Mouse (Mus musculus): ENCODE results near the gene Rpl37. TPM values are rescaled to one million over a fixed set of nuclear protein-coding genes. Genes with fewer than 3 reads are reported as not detected.
A peak's percentile ranks its signal among the peaks of the same experiment; 100 is the strongest.

The Rpl37 gene
- polyA plus RNA-seq, 1 experiment from 2014 or later = 463 TPM

- H3K27ac ChIP-seq = no peak overlapping the region
- DNase-seq (ENCODE audit: low spot score) (no peak), ATAC-seq (ENCODE audit: low FRiP score) (no peak)
- no peak overlapping the region for H3K9ac ChIP-seq
- no peaks in the 10 kb centered on the region for H3K9me3 ChIP-seq (ENCODE audit: control insufficient read depth, low read length)
- H3K4me2 ChIP-seq (replicated peaks) = no peak overlapping the region
- no peak overlapping the region for H3K4me3 ChIP-seq (replicated peaks; ENCODE audit: low read length)
- H3K36me3 ChIP-seq (replicated peaks; ENCODE audit: control insufficient read depth, insufficient read depth) = no peaks in the 10 kb centered on the region
- 92% methylated on average over 4 of the region's 4 CpGs for WGBS
- no peaks in the 10 kb centered on the region for H3K27me3 ChIP-seq (ENCODE audit: control insufficient read depth, insufficient read depth, low read length)
- H3K4me1 ChIP-seq (replicated peaks; ENCODE audit: control insufficient read depth, insufficient read depth, low read length) = no peaks in the 10 kb centered on the region
These were observed 14.1 kb upstream of the Rpl37 start for GRCm38 (mm10) chr15:5102312-5102711.

GRCm38 (mm10) chr15:5105891-5106290 lies 10.6 kb upstream of the Rpl37 start:
- no peaks in the 10 kb centered on the region for H3K9me3 ChIP-seq (ENCODE audit: control insufficient read depth, low read length)
- H3K36me3 ChIP-seq (replicated peaks; ENCODE audit: control insufficient read depth, insufficient read depth) = no peaks in the 10 kb centered on the region
- H3K9ac ChIP-seq = no peak overlapping the region
- no peak overlapping the region for H3K27ac ChIP-seq
- 0 out of 2 replicates have a peak, but pooled peaks have one; percentile 11 for ATAC-seq (ENCODE audit: low FRiP score)
- no peak overlapping the region for H3K4me3 ChIP-seq (replicated peaks; ENCODE audit: low read length)
- no peaks in the 10 kb centered on the region for H3K4me1 ChIP-seq (replicated peaks; ENCODE audit: control insufficient read depth, insufficient read depth, low read length)
- H3K4me2 ChIP-seq (replicated peaks) = no peak overlapping the region
- no peak for DNase-seq (ENCODE audit: low spot score)
- WGBS = 87% methylated on average over 6 of the region's 6 CpGs
- H3K27me3 ChIP-seq (ENCODE audit: control insufficient read depth, insufficient read depth, low read length) = no peaks in the 10 kb centered on the region

- Histone ChIP-seq H3K9ac (no peak overlapping the region), H3K36me3 (replicated peaks; ENCODE audit: control insufficient read depth, insufficient read depth) (no peaks in the 10 kb centered on the region), H3K4me1 (replicated peaks; ENCODE audit: control insufficient read depth, insufficient read depth, low read length) (no peaks in the 10 kb centered on the region), H3K27ac (no peak overlapping the region), H3K9me3 (ENCODE audit: control insufficient read depth, low read length) (no peaks in the 10 kb centered on the region), H3K27me3 (ENCODE audit: control insufficient read depth, insufficient read depth, low read length) (no peaks in the 10 kb centered on the region), H3K4me2 (replicated peaks) (no peak overlapping the region), H3K4me3 (replicated peaks; ENCODE audit: low read length) (no peak overlapping the region)
- WGBS = 60% methylated on average over 2 of the region's 2 CpGs
- DNase-seq (ENCODE audit: low spot score) (peak; percentile 72), ATAC-seq (ENCODE audit: low FRiP score) (peak; percentile 40; the same call in 1 of the 2 replicates)
These were observed 10.2 kb upstream of the Rpl37 start for GRCm38 (mm10) chr15:5106293-5106692.

- Histone ChIP-seq H3K4me2 (replicated peaks) (peak within 1 kb of the TSS; percentile 17; the same call in 1 of the 2 replicates), H3K4me1 (replicated peaks; ENCODE audit: control insufficient read depth, insufficient read depth, low read length) (no peaks in the 10 kb centered on the region), H3K9ac (no peak within 1 kb of the TSS), H3K9me3 (ENCODE audit: control insufficient read depth, low read length) (no peaks in the 10 kb centered on the region), H3K27me3 (ENCODE audit: control insufficient read depth, insufficient read depth, low read length) (no peaks in the 10 kb centered on the region), H3K27ac (no peak within 1 kb of the TSS), H3K4me3 (replicated peaks; ENCODE audit: low read length) (no peak within 1 kb of the TSS; the same call in 1 of the 2 replicates), H3K36me3 (replicated peaks; ENCODE audit: control insufficient read depth, insufficient read depth) (no peaks in the 10 kb centered on the region)
- no peak for ATAC-seq (ENCODE audit: low FRiP score)
- no peak for DNase-seq (ENCODE audit: low spot score)
- WGBS = 71% methylated on average over 21 of the region's 21 CpGs
These were observed 8.5 kb upstream of the Rpl37 start, which contains the start of gene Card6 for GRCm38 (mm10) chr15:5107686-5108654. Gene Card6, minus strand, starts transcription at chr15:5108539.

- ATAC-seq (ENCODE audit: low FRiP score) (no peak), DNase-seq (ENCODE audit: low spot score) (no peak)
- H3K36me3 ChIP-seq (replicated peaks; ENCODE audit: control insufficient read depth, insufficient read depth) = no peaks in the 10 kb centered on the region
- no peak overlapping the region for H3K4me2 ChIP-seq (replicated peaks)
- no peak overlapping the region for H3K27ac ChIP-seq
- H3K4me3 ChIP-seq (replicated peaks; ENCODE audit: low read length) = no peak overlapping the region
- no peaks in the 10 kb centered on the region for H3K4me1 ChIP-seq (replicated peaks; ENCODE audit: control insufficient read depth, insufficient read depth, low read length)
- H3K27me3 ChIP-seq (ENCODE audit: control insufficient read depth, insufficient read depth, low read length) = no peaks in the 10 kb centered on the region
- 84% methylated on average over 3 of the region's 3 CpGs for WGBS
- H3K9ac ChIP-seq = no peak overlapping the region
- H3K9me3 ChIP-seq (ENCODE audit: control insufficient read depth, low read length) = no peaks in the 10 kb centered on the region
These were observed 7.8 kb upstream of the Rpl37 start for GRCm38 (mm10) chr15:5108655-5109040.

GRCm38 (mm10) chr15:5112651-5113050 lies 3.8 kb upstream of the Rpl37 start:
- Histone ChIP-seq H3K27ac (no peak overlapping the region), H3K4me2 (replicated peaks) (no peak overlapping the region), H3K27me3 (ENCODE audit: control insufficient read depth, insufficient read depth, low read length) (no peaks in the 10 kb centered on the region), H3K4me1 (replicated peaks; ENCODE audit: control insufficient read depth, insufficient read depth, low read length) (peaks cover 14% of the 10 kb centered on the region), H3K9ac (no peak overlapping the region), H3K9me3 (ENCODE audit: control insufficient read depth, low read length) (no peaks in the 10 kb centered on the region), H3K36me3 (replicated peaks; ENCODE audit: control insufficient read depth, insufficient read depth) (peaks cover 5% of the 10 kb centered on the region), H3K4me3 (replicated peaks; ENCODE audit: low read length) (no peak overlapping the region)
- WGBS = 86% methylated on average over 3 of the region's 3 CpGs
- DNase-seq (ENCODE audit: low spot score) (no peak), ATAC-seq (ENCODE audit: low FRiP score) (no peak)

GRCm38 (mm10) chr15:5115173-5115572 lies 1.3 kb upstream of the Rpl37 start:
- Histone ChIP-seq H3K9me3 (ENCODE audit: control insufficient read depth, low read length) (no peaks in the 10 kb centered on the region), H3K4me3 (replicated peaks; ENCODE audit: low read length) (peak overlapping the region; percentile 87), H3K27ac (peak overlapping the region; percentile 74; the same call in 1 of the 2 replicates), H3K4me2 (replicated peaks) (peak overlapping the region; percentile 65), H3K36me3 (replicated peaks; ENCODE audit: control insufficient read depth, insufficient read depth) (peaks cover 31% of the 10 kb centered on the region), H3K4me1 (replicated peaks; ENCODE audit: control insufficient read depth, insufficient read depth, low read length) (peaks cover 20% of the 10 kb centered on the region), H3K27me3 (ENCODE audit: control insufficient read depth, insufficient read depth, low read length) (no peaks in the 10 kb centered on the region), H3K9ac (peak overlapping the region; percentile 65)
- DNase-seq (ENCODE audit: low spot score) (no peak), ATAC-seq (ENCODE audit: low FRiP score) (no peak)
- whole genome bisulfite sequencing = 66% methylated on average over 8 of the region's 8 CpGs

- Histone ChIP-seq H3K9me3 (ENCODE audit: control insufficient read depth, low read length) (no peaks in the 10 kb centered on the region), H3K4me3 (replicated peaks; ENCODE audit: low read length) (peak overlapping the region; percentile 87), H3K27ac (peak overlapping the region; percentile 74), H3K4me1 (replicated peaks; ENCODE audit: control insufficient read depth, insufficient read depth, low read length) (peaks cover 20% of the 10 kb centered on the region), H3K9ac (peak overlapping the region; percentile 95), H3K36me3 (replicated peaks; ENCODE audit: control insufficient read depth, insufficient read depth) (peaks cover 50% of the 10 kb centered on the region), H3K27me3 (ENCODE audit: control insufficient read depth, insufficient read depth, low read length) (no peaks in the 10 kb centered on the region), H3K4me2 (replicated peaks) (peak overlapping the region; percentile 91)
- ATAC-seq (ENCODE audit: low FRiP score) = no peak
- DNase-seq (ENCODE audit: low spot score) = no peak
- 3% methylated on average over 22 of the region's 22 CpGs for WGBS
These were observed 671 bp downstream of the Rpl37 start for GRCm38 (mm10) chr15:5117031-5117601.

- peaks cover 64% of the 10 kb centered on the region for H3K36me3 ChIP-seq (replicated peaks; ENCODE audit: control insufficient read depth, insufficient read depth)
- H3K4me3 ChIP-seq (replicated peaks; ENCODE audit: low read length) = no peak overlapping the region
- no peak overlapping the region for H3K27ac ChIP-seq
- H3K27me3 ChIP-seq (ENCODE audit: control insufficient read depth, insufficient read depth, low read length) = no peaks in the 10 kb centered on the region
- WGBS = 93% methylated on average over 9 of the region's 9 CpGs
- no peak overlapping the region for H3K9ac ChIP-seq
- peaks cover 20% of the 10 kb centered on the region for H3K4me1 ChIP-seq (replicated peaks; ENCODE audit: control insufficient read depth, insufficient read depth, low read length)
- ATAC-seq (ENCODE audit: low FRiP score) (no peak), DNase-seq (ENCODE audit: low spot score) (no peak)
- H3K9me3 ChIP-seq (ENCODE audit: control insufficient read depth, low read length) = no peaks in the 10 kb centered on the region
- H3K4me2 ChIP-seq (replicated peaks) = no peak overlapping the region
These were observed 2.2 kb downstream of the Rpl37 start for GRCm38 (mm10) chr15:5118626-5119025.
